Comparison of ENCODE assay signal across 21 mouse cellular contexts in the genomic region with DNA sequence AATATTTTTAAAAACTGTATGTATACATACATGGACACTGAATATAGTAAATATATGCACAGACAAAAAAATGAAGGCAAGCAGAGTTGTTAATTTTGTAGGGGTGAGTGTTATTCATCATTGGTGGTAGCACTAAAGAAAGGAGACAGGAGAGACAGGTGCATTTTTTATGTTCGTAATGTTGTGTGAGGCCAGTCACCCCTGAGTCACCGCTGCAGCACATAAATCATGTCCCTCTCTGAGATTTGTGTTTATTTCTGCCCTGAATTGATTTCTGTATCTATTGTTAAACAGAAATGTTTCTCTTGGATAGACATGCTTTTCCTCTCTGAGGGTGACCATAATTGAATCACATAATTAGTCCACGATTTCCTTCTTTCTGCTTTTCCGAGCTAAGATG. TPM values are rescaled to one million over a fixed set of nuclear protein-coding genes. Genes with fewer than 3 reads are reported as not detected.
"Had no signal": no experiment of that assay in that cellular context is flagged by ENCODE, and none has a peak within 500 bp of the region (broad histone marks: within the 10 kb centered on the region; RNA-seq: fewer than 3 reads in every experiment).

No protein-coding gene starts in this region.

- DNase-seq: lung, adult 2 months; lung, postnatal 14 days; lung, postnatal 36 days; retina, postnatal 1 day; right cerebral cortex, adult 18-20 months; right cerebral cortex, postnatal 25 days; right cerebral cortex, postnatal 4 days; spleen, adult 18-20 months; thymus, adult 18-20 months; thymus, postnatal 14 days; thymus, postnatal 36 days had no signal

- H3K27me3 ChIP-seq: megakaryocyte, embryonic 14.5 days; midbrain, embryonic 13.5 days; midbrain, embryonic 15.5 days; neural tube, embryonic 13.5 days; neural tube, embryonic 15.5 days had no signal

- H3K36me3 ChIP-seq: lung, embryonic 15.5 days; midbrain, embryonic 13.5 days; midbrain, embryonic 15.5 days; neural tube, embryonic 13.5 days; neural tube, embryonic 15.5 days had no signal

- H3K4me3 ChIP-seq: lung, embryonic 15.5 days; megakaryocyte, embryonic 14.5 days; midbrain, embryonic 13.5 days; midbrain, embryonic 15.5 days; neural tube, embryonic 13.5 days; neural tube, embryonic 15.5 days had no signal

RNA-seq across cellular contexts. Expression of gene BC016579, which starts 21.4 kb away (rescaled TPM):
- total RNA-seq: midbrain, postnatal 0 days; monocyte, adult 5-6 weeks had no signal
- polyA plus RNA-seq: macrophage; midbrain, embryonic 15.5 days; midbrain, postnatal 0 days; neural tube, embryonic 13.5 days; neural tube, embryonic 15.5 days had no signal

RNA-seq across cellular contexts. Expression of gene Gcsam, which starts 22.2 kb away (rescaled TPM):
- total RNA-seq: midbrain, postnatal 0 days; monocyte, adult 5-6 weeks had no signal
- polyA plus RNA-seq: midbrain, embryonic 11.5 days; midbrain, embryonic 13.5 days; midbrain, embryonic 15.5 days; midbrain, postnatal 0 days; neural tube, embryonic 15.5 days had no signal
